Comparison of ENCODE assay signal across 28 mouse cellular contexts in the genomic region with DNA sequence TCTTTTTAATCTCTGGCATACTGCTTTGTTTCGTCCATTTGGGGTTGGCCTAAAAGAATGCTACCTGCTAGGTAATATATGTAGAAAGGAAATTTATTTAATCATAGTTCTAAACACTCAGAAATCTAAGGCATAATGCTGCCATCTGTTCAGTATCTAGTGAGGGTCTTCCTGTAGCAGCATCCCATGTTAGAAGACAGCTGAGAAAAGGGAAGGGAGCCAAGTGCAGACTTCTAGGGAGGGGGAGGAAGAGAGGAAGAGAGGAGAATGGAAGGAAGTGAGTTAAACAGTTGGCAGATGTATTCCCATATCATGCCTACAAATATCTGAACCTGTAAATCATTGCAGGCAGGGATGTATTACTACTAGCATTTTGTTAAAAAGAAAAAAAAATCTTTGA. TPM values are rescaled to one million over a fixed set of nuclear protein-coding genes. Genes with fewer than 3 reads are reported as not detected.
"Had no signal": no experiment of that assay in that cellular context is flagged by ENCODE, and none has a peak within 500 bp of the region (broad histone marks: within the 10 kb centered on the region; RNA-seq: fewer than 3 reads in every experiment).

No protein-coding gene starts in this region.

- H3K4me1 ChIP-seq: heart, embryonic 10.5 days; heart, embryonic 12.5 days; hindbrain, embryonic 12.5 days; intestine, embryonic 15.5 days; limb, embryonic 13.5 days; limb, embryonic 15.5 days; liver, embryonic 12.5 days had no signal

- H3K9me3 ChIP-seq: heart, embryonic 10.5 days; heart, embryonic 12.5 days; hindbrain, embryonic 10.5 days; hindbrain, embryonic 12.5 days; intestine, embryonic 15.5 days; limb, embryonic 13.5 days; limb, embryonic 15.5 days; liver, embryonic 12.5 days had no signal

- H3K27me3 ChIP-seq: intestine, embryonic 15.5 days had no signal

- H3K9ac ChIP-seq: heart, embryonic 12.5 days; hindbrain, embryonic 12.5 days; hindbrain, embryonic 14.5 days; intestine, embryonic 15.5 days; limb, embryonic 13.5 days; limb, embryonic 15.5 days; liver, embryonic 12.5 days; liver, embryonic 14.5 days had no signal

- ATAC-seq: inflammation-experienced regulatory T-cells, adult 6 months; intestine, embryonic 15.5 days; intestine, postnatal 0 days; liver, embryonic 12.5 days had no signal

- H3K4me2 ChIP-seq: heart, embryonic 12.5 days; hindbrain, embryonic 12.5 days; hindbrain, embryonic 14.5 days; intestine, embryonic 15.5 days; limb, embryonic 13.5 days; limb, embryonic 15.5 days; liver, embryonic 12.5 days had no signal

- DNase-seq: gastrocnemius, adult 2 months; gastrocnemius, postnatal 10 days; gastrocnemius, postnatal 25 days; heart, adult 18-20 months; heart, postnatal 10 days; heart, postnatal 4 days; kidney, adult 18-20 months; kidney, adult 8-10 months; kidney, postnatal 10 days; kidney, postnatal 25 days; kidney, postnatal 4 days; left cerebral cortex, postnatal 4 days; lung, adult 18-20 months had no signal

- H3K36me3 ChIP-seq: heart, embryonic 10.5 days; heart, embryonic 12.5 days; hindbrain, embryonic 10.5 days; hindbrain, embryonic 12.5 days; intestine, embryonic 15.5 days; limb, embryonic 13.5 days; limb, embryonic 15.5 days; liver, embryonic 12.5 days had no signal

- H3K4me3 ChIP-seq: gastrocnemius, adult 2 months; heart, embryonic 10.5 days; heart, embryonic 12.5 days; hindbrain, embryonic 10.5 days; hindbrain, embryonic 12.5 days; intestine, embryonic 15.5 days; layer of hippocampus, adult 2 months; limb, embryonic 13.5 days; limb, embryonic 15.5 days; liver, embryonic 12.5 days had no signal

- H3K27ac ChIP-seq: gastrocnemius, adult 2 months; heart, embryonic 10.5 days; hindbrain, embryonic 10.5 days; hindbrain, embryonic 12.5 days; hindbrain, embryonic 14.5 days; intestine, embryonic 15.5 days; layer of hippocampus, adult 2 months; limb, embryonic 13.5 days; limb, embryonic 15.5 days; liver, embryonic 12.5 days; liver, embryonic 14.5 days had no signal

RNA-seq across cellular contexts. Expression of a gene that starts 7.3 kb away (rescaled TPM):
- total RNA-seq: granulocyte monocyte progenitor cell, adult 5-6 weeks had no signal
- polyA plus RNA-seq: inflammation-experienced regulatory T-cells, adult 6 months; liver, adult 2 months had no signal
